Mouse (Mus musculus) left cerebral cortex, postnatal 4 days (tissue): ENCODE results near the gene Napa. TPM values are rescaled to one million over a fixed set of nuclear protein-coding genes. Genes with fewer than 3 reads are reported as not detected.

ENCODE experiments used
- total RNA-seq, 2 experiments: library from RNA; stranded (reverse); gene quantifications; 2 replicates each; pipeline ENCODE4 v1.2.3; 2021

Gene Napa
- total RNA-seq, 2 experiments from 2014 or later: 141 to 157 TPM

Other genes with a start within 250 kb of the Napa start
- gene Crx, start 218.5 kb upstream of the Napa start, total RNA-seq: not detected
- gene Crxos, start 215.8 kb upstream of the Napa start, total RNA-seq: not detected
- 1,000 to 10,000 TPM; 1,074 to 1,076 TPM for gene Selenow, start 176.1 kb upstream of the Napa start, total RNA-seq
- 100 to 1,000 TPM; 110 to 112 TPM for gene Nop53, start 152.4 kb upstream of the Napa start, total RNA-seq
- gene Ehd2, start 130.9 kb upstream of the Napa start, total RNA-seq: 1 to 10 TPM; 6.2 to 6.7 TPM
- gene Bicra, start 50.5 kb upstream of the Napa start, total RNA-seq: 10 to 100 TPM; 25.3 to 25.8 TPM
- gene Zfp541, start 36.6 kb upstream of the Napa start, total RNA-seq: under 1 TPM; 0.38 to 0.58 TPM
- 10 to 100 TPM; 38.0 to 43.2 TPM for gene Kptn, start 21.4 kb downstream of the Napa start, total RNA-seq
- gene Slc8a2, start 31.4 kb downstream of the Napa start, total RNA-seq: 100 to 1,000 TPM; 106 to 117 TPM
- 10 to 100 TPM; 70.6 to 74.8 TPM for gene Meis3, start 76.6 kb downstream of the Napa start, total RNA-seq
- gene Dhx34, start 123.6 kb downstream of the Napa start, total RNA-seq: 10 to 100 TPM; 12.2 to 13.4 TPM
- under 1 TPM; 0.14 to 0.30 TPM for gene C5ar2, start 145.7 kb downstream of the Napa start, total RNA-seq
- 1 to 10 TPM in 1 of 2 experiments, under 1 TPM in 1; 0.97 to 1.8 TPM for gene C5ar1, start 161.1 kb downstream of the Napa start, total RNA-seq
- gene Inafm1, start 175.2 kb downstream of the Napa start, total RNA-seq: 10 to 100 TPM; 42.8 to 46.5 TPM
- gene Ccdc9, start 188.3 kb downstream of the Napa start, total RNA-seq: 10 to 100 TPM; 86.2 to 91.5 TPM
- 10 to 100 TPM; 45.7 to 51.8 TPM for gene Bbc3, start 209.9 kb downstream of the Napa start, total RNA-seq